Mouse (Mus musculus) spleen, adult 2 months (tissue): ENCODE data around the gene Ica1.

ENCODE experiments used
- CTCF ChIP-seq: fragments of 200-500 bp; IDR thresholded peaks from 2 replicates; pipeline ENCODE4 v1.5.1; 2011; ENCODE audit warnings: mild to moderate bottlenecking, inconsistent platforms; ENCODE audit not compliant: insufficient read depth, insufficient read length, insufficient replicate concordance; ENCODE audit errors: extremely low read depth
- POLR2A ChIP-seq: fragments of 200-500 bp; IDR thresholded peaks from 2 replicates; pipeline ENCODE4 v1.6.1; 2011; ENCODE audit warnings: low read depth, low read length, inconsistent platforms

GRCm38 (mm10) chr6:8771539-8771938 lies 6.7 kb downstream of the Ica1 start:
- TF ChIP-seq CTCF: no peak
- TF ChIP-seq POLR2A: no peak
